Mouse (Mus musculus) right cerebral cortex, postnatal 25 days (tissue): ENCODE data around the gene Epb41.

Experiments used
- DNase-seq: peaks from one replicate; pipeline ENCODE4 v3.0.0; 2022

Gene Epb41

DNA sequence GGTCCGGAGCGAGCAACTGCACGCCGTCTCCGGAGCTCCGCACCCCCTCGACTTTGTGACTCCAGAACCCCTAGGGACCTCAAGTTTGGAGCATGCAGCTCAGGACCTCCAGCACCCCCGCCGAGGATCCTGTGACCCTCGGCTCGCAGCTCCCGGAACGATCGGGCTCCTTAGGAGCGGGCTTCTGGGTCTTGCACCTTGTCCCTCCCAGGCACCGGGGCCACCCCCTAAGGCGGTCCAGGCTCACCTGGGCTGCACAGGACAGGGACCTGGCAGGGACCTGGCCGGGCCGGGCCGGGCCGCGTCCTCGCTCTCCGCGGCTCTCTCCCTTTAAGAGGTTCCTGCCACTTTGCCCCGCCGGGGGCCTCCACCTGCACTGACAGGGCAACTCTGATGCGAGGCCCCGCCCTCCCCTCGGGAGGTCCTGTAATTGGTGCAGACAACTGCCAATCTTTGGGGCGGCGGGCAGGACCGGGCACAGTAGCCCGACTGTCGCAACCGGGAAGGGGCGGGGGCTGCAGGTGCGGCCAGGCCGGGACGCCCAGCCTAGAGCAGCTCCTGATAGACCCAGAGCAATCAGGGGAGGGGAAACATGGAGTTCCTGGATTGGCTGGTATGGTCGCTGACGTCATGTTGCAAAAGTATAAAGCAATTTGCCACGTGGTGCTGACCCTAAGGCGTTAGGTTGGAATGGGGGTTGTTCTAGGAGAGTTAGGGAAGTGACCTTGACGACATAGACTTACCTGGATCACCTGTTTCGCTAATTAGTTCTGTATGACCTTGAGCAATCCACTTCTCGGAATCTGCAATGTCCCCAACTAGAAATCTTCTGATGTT, at the start of gene Epb41:
Epb41 (minus strand) TSS at position 389 of the 837 bp plus-strand sequence.
- peak; percentile 92 for DNase-seq

DNA sequence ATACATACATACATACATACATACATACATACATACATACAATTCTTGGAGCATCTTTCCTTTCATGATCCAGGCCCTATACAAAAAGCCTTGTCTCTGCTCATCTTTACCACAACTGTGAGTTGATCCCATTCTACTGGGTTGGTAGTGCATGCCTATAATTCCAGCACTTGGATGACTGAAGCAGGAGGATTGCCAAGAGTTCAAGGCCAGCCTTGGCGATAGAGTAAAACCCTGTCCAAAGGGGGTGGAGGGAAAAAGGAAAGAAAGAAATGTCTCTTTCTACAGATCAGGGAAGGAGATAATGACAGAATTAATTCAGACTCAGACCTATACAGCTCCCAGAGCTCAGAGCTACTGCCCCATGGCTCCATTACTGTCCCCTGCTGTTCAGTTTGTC, 48.0 kb upstream of the Epb41 start:
- DNase-seq = no peak

DNA sequence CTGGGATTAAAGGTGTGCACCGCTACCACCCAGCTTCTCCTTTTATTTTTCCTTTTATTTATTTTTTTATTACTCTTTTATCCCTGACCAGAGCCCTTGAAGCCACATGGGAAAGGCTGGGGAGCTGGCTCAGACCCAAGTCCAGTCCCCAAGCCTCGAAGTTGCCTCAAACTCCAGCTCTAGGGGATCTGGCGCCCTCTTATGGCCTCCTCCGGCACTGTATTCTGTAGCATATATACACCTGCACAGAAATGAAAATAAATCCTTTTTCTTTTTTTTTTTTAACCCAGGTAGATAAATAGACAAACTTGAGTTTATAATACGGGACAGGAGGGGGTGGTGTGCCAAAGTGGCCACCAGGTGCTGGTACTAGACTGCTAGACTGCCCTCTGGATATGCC, 46.6 kb upstream of the Epb41 start:
- no peak for DNase-seq

DNA sequence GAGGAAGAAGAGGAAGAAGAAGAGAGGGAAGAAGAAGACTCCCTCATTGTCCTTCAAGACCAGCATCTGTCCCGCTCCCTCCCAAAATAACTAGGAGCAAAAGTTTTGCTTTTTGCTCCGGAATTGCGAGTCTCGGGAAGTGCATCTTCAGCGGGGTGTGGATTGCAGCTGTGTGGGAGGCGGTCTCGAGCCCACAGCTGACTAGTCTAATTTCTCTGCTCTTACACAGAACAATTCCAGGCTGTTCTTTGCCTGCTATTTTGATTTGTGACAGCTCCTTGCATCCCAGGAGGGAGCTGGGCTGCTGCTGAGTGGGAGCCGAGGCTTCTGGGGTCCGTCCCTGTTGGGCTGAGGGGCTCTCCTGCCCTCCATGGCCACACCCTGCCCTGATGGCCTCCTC, 44.4 kb upstream of the Epb41 start:
- no peak for DNase-seq

- no peak for DNase-seq
These were observed 41.2 kb upstream of the Epb41 start for GRCm38 (mm10) chr4:132116315-132116714.

DNA sequence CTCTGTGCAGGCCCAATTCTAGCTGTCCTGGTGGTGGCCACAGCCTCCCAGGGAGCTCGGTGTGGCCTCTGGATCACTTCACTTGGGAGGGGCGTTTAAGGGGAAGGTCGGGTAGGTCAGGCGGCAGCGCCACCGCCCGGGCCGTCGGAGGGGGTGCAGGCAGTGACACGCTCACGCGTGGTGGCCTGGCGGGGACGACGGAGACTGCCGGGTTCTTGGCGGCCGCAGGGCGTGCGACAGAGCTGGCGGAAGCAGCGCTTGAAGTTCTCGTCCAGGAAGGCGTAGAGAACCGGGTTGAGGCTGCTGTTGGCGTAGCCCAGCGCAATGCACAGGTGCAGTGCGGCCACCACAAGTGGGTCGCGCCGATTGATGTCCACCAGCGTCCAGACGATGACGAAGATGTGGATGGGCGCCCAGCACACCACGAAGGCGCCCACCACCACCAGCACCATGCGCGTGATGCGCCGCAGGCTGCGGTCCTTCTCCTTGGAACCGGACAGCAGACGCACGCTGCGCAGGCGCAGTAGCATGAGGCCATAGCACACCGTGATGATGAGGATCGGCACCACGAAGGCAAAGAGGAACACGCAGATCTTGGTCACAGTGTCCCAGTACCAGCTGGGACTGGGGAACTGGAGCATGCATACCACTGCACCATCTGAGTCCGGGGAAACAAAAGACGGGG, 38.4 kb upstream of the Epb41 start:
- no peak for DNase-seq

GRCm38 (mm10) chr4:132111227-132111626, 36.1 kb upstream of the Epb41 start:
- no peak for DNase-seq

DNA sequence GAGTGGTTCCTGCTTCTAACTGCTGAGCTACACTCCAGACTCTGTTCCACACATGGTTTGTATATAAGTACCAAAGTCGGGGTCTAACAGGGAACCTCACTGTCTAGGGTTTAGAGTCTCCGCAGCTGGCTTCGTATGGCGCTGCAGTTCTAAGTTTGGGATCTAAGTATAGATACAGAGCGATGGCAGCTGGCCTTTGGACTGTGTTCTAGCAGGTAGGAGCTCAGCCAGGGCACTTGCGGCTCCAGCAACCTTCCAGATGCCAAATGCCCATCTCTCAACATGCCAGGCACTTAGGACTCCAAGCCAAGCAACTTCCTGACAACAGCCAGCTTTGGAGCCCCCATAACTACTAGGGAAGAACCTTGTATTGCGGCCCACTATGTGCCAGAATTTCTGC, 33.1 kb upstream of the Epb41 start:
- DNase-seq = no peak

GRCm38 (mm10) chr4:132101152-132101551, 26.0 kb upstream of the Epb41 start:
- DNase-seq = no peak

DNA sequence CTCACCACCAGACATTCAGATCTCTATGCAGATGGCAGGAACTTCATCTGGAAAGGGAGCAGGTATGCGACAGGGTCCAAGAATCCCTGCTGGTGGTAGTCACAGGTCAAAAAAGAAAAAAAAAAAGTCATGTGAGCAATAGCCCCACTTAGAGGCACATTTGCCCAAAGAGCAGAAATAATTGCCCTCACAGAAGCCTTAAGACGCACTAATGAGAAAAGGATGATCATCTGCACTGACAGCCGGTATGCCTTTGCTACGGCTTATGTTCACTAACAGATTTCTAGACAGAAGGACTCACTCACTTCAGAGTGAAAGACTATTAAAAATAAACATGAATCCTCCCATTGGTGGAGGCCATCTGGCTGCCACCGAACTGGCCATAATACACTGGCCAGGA, 24.4 kb upstream of the Epb41 start:
- no peak for DNase-seq

DNA sequence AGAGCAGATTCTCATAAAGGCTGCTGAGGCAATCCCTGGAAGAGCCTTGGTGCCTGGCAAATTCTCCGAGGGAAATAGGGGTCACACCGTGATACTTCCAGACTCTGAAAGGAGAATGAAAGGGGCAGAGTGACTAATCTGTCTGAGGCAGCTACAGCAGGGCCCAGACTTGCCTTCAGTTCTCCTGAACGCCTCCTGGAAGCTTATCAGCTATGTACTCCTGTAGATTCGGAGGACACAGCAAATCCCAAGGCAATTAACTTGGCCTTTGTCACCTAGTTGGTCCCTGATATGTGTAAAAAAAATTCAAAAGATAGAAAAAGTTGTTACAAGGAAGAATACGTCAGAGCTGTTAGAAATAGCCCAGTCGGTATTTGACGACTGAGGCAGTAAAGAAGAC, 19.9 kb upstream of the Epb41 start:
- no peak for DNase-seq

- DNase-seq = no peak
These were observed 18.8 kb upstream of the Epb41 start for GRCm38 (mm10) chr4:132093928-132094327.

DNA sequence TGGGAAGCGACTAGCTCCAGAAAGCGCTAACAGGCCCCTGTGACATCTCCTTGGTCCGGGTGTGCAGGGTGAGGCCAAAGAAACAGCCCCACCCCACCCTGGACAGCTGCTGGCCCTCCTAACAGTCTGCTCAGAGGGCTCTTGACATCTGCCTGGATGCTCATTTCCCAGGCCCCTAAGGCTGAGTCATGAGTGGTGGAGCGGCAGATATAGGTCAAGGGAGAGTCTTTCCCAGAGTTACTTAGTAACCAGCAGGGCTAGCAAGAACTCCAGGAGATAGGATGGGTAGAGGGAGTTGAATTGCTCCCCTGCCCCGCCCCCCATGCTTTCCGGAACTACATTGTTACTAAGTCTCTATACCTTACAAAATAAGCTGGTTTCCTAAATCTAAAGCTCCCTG, 18.0 kb upstream of the Epb41 start:
- no peak for DNase-seq

- DNase-seq = peak; percentile 39
These were observed 13.8 kb upstream of the Epb41 start for GRCm38 (mm10) chr4:132088921-132089320.

- DNase-seq = no peak
These were observed 10.0 kb upstream of the Epb41 start for GRCm38 (mm10) chr4:132085114-132085513.

GRCm38 (mm10) chr4:132080492-132080983, 5.4 kb upstream of the Epb41 start:
- no peak for DNase-seq

GRCm38 (mm10) chr4:132079555-132080275, 4.6 kb upstream of the Epb41 start:
- DNase-seq = peak; percentile 51

DNA sequence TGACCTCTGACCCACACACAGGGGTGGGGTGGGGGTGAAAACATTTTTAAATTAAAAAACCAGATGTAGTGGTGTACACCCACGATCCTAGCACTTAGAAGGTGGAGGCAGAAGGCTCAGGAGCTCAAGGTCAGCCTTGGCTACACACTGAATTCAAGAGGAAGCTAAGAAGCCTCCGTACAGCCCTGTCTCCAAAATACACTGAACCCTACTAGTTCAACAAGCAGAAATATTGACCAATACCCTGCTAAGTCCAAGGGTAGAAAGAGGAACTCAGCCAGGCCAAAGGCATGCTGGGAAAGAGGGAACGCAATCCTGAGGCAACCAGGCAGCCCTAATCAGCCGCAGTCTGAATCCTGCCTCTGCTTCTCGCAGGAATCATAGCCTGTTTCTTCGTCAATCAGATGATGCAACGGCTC, 3.2 kb upstream of the Epb41 start:
- no peak for DNase-seq

DNA sequence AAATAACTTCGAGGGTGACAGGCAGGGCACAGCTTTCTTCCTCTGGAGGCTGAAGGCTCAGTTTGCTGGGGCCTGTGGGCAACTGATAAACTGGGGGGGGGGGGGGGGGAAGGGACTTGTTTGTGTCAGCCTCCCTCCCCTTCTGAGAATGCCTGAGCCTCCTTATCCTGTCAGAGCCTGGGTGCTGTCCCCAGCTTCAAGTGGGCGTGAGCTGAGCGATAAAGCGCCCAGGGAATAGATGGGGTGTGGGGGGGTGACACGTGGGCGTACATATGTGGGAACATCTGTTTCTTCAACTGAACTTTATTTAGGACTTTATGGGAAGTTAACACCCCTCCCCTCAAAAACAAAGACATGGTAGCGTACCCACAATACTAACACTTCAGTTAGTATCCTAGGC, 2.3 kb upstream of the Epb41 start:
- DNase-seq = no peak

DNA sequence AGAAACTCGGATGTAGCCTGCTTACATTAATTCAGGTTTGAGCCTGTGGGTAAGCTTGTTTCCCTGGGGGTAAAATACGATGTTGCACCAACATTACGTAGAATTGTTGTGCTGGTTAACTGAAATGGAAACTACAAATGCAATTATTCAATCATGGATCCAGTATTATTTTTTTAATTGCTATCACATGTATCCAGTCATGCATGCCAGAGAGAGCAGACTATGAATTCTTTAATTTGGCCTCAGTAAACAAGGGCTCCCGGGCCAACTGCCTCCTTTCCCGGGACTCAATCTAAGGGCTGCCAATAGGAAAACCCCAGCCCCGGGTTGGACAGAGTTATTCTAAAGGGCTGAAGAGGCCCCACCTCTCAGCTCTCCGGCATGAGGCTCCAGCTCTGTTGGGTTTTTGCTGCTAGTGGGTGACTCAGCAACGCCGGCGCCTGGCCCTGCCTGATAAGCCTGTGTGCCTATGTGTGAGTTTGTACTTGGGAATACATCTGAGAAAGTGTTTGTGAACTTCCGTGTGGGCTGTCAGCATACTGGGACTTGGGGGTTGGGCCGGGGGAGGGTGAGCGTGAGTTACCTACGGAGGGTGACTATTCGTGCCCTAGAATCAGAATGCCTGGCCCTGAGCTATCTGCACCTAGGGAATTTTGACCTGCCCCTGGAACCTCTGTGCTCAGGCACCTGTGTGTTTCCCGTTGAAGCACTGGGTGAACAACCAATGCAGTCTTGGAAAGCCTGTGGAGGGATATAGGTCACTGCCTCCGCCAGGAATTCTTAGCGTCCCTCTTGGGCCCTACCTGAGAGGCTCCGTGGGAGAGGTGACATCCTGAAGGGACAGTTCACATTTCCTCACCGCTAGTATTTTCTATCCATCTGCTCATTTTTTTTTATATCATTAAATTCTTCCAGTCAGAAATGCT, 1.6 kb upstream of the Epb41 start:
- DNase-seq = peak; percentile 48

GRCm38 (mm10) chr4:132075796-132076195, 675 bp upstream of the Epb41 start:
- no peak for DNase-seq
